Mouse (Mus musculus): ENCODE measurements around the gene Stk10. TPM values are rescaled to one million over a fixed set of nuclear protein-coding genes. Genes with fewer than 3 reads are reported as not detected.

The Stk10 gene
- total RNA-seq, 1 experiment from 2014 or later = 14.5 TPM

- no peak for DNase-seq
Measured at GRCm38 (mm10) chr11:32550102-32550501, 17.0 kb downstream of the Stk10 start.

GRCm38 (mm10) chr11:32551056-32551455 is 18.0 kb downstream of the Stk10 start:
- no peak for DNase-seq

GRCm38 (mm10) chr11:32551579-32552297 is 18.6 kb downstream of the Stk10 start:
- no peak for DNase-seq

- DNase-seq = peak; percentile 60
Measured at GRCm38 (mm10) chr11:32552401-32553090, 19.4 kb downstream of the Stk10 start.

GRCm38 (mm10) chr11:32553311-32554140 is 20.4 kb downstream of the Stk10 start:
- DNase-seq = no peak

- DNase-seq = no peak
Measured at GRCm38 (mm10) chr11:32554141-32555091, 21.3 kb downstream of the Stk10 start.

GRCm38 (mm10) chr11:32555103-32555689 is 22.1 kb downstream of the Stk10 start:
- no peak for DNase-seq

GRCm38 (mm10) chr11:32556333-32556990 is 23.4 kb downstream of the Stk10 start:
- no peak for DNase-seq

GRCm38 (mm10) chr11:32558026-32558425 is 24.9 kb downstream of the Stk10 start:
- DNase-seq = no peak

GRCm38 (mm10) chr11:32558677-32559076 is 25.6 kb downstream of the Stk10 start:
- DNase-seq = no peak

- DNase-seq = no peak
Measured at GRCm38 (mm10) chr11:32560015-32560770, 27.1 kb downstream of the Stk10 start.

- DNase-seq = no peak
Measured at GRCm38 (mm10) chr11:32561465-32562355, 28.6 kb downstream of the Stk10 start.

GRCm38 (mm10) chr11:32562706-32563105 is 29.6 kb downstream of the Stk10 start:
- DNase-seq = no peak

- no peak for DNase-seq
Measured at GRCm38 (mm10) chr11:32563660-32564059, 30.6 kb downstream of the Stk10 start.

- DNase-seq = peak; percentile 57
Measured at GRCm38 (mm10) chr11:32564629-32565028, 31.5 kb downstream of the Stk10 start.

GRCm38 (mm10) chr11:32565088-32565487 is 32.0 kb downstream of the Stk10 start:
- peak; percentile 44 for DNase-seq

- no peak for DNase-seq
Measured at GRCm38 (mm10) chr11:32566184-32566583, 33.1 kb downstream of the Stk10 start.

- DNase-seq = no peak
Measured at GRCm38 (mm10) chr11:32567000-32567855, 34.1 kb downstream of the Stk10 start.

All from adrenal gland, postnatal 14 days (tissue).